Mouse (Mus musculus): ENCODE measurements around the gene Ccdc85c. TPM values are rescaled to one million over a fixed set of nuclear protein-coding genes. Genes with fewer than 3 reads are reported as not detected.

The Ccdc85c gene
- polyA plus RNA-seq, 1 experiment from 2014 or later, result 15.2 TPM

- Histone ChIP-seq H3K4me1 (peaks cover 27% of the 10 kb centered on the region), H3K27me3 (peaks cover 7% of the 10 kb centered on the region; the same call in 1 of the 2 replicates), H3K9me3 (replicated peaks) (no peaks in the 10 kb centered on the region), H3K9ac (no peak overlapping the region), H3K27ac (no peak overlapping the region), H3K4me3 (no peak overlapping the region), H3K36me3 (no peaks in the 10 kb centered on the region), H3K4me2 (replicated peaks) (no peak overlapping the region)
- no peak for ATAC-seq (ENCODE audit: low FRiP score)
- 84% methylated on average over 4 of the region's 4 CpGs for WGBS
Observed at GRCm38 (mm10) chr12:108310041-108310440, 34.8 kb upstream of the Ccdc85c start.

DNA sequence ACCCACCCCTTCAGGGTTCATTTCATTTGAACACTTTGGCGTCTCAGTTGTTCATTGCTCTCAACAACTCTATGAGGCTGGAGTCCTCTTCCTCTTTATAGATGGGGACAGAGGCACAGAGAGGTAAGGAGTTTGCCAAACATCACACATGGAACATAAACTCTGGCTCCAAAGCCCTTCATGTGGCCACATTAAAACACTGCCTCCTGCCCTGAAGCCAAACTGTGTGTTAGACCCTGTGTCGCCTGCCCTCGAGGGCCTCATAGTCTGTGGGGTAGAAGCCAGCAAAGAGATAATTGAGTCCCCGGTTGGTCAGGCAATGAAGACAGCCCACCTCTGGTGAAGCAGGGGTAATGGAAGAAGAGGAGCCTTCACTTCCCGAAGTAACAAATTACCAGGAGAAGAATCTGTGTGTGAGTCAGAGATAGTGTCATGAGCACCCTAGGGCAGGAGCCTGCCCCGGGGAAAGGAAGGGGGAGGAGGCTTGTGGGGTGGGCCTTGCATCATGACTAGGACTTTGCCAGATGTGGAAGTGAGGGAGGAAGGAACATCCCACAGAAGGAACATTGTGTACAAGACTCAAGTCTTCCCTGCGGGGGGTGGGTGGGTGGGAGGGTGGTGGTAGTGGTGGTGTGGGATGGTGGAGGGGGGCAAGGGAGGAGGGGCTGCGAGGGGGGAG is 34.0 kb upstream of the Ccdc85c start:
- Histone ChIP-seq H3K27ac (no peak overlapping the region), H3K4me1 (peaks cover 27% of the 10 kb centered on the region), H3K4me2 (replicated peaks) (no peak overlapping the region), H3K9me3 (replicated peaks) (no peaks in the 10 kb centered on the region), H3K27me3 (peaks cover 12% of the 10 kb centered on the region; the same call in 1 of the 2 replicates), H3K4me3 (no peak overlapping the region), H3K9ac (no peak overlapping the region), H3K36me3 (no peaks in the 10 kb centered on the region)
- WGBS, result 60% methylated on average over 7 of the region's 8 CpGs
- no peak for ATAC-seq (ENCODE audit: low FRiP score)

- WGBS, result 85% methylated on average over 16 of the region's 16 CpGs
- H3K4me1 ChIP-seq, result peaks cover 26% of the 10 kb centered on the region
- no peak for ATAC-seq (ENCODE audit: low FRiP score)
Observed at GRCm38 (mm10) chr12:108308363-108308856, 33.2 kb upstream of the Ccdc85c start.

DNA sequence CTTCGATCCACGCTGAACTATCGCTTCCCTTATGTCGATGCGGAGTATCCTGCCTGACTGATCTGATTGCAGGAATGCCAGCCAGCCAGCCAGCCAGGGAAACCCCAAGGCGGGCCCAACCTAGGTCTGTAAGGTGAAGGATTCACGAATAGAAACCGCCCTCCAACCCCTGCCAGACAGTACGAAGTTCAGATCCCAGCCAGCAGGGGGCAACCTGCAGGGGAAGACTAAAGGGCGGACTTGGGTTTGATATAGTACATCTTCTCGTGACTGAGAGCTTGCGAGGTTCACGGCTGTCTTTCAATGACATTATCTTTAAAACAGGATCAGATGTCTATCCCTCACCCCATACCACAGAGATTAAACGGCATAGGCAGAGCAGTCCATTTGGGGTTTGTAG is 32.3 kb upstream of the Ccdc85c start:
- Histone ChIP-seq H3K4me3 (no peak overlapping the region), H3K4me1 (peaks cover 17% of the 10 kb centered on the region), H3K27me3 (peaks cover 16% of the 10 kb centered on the region; the same call in 1 of the 2 replicates), H3K4me2 (replicated peaks) (no peak overlapping the region), H3K9me3 (replicated peaks) (no peaks in the 10 kb centered on the region), H3K27ac (no peak overlapping the region), H3K36me3 (no peaks in the 10 kb centered on the region), H3K9ac (no peak overlapping the region)
- 30% methylated on average over 14 of the region's 14 CpGs for WGBS
- no peak for ATAC-seq (ENCODE audit: low FRiP score)

More at GRCm38 (mm10) chr12:108308363-108308856, 33.2 kb upstream of the Ccdc85c start:
- Histone ChIP-seq H3K9ac (no peak overlapping the region), H3K36me3 (no peaks in the 10 kb centered on the region), H3K9me3 (replicated peaks) (no peaks in the 10 kb centered on the region), H3K4me3 (no peak overlapping the region), H3K27me3 (peaks cover 16% of the 10 kb centered on the region; the same call in 1 of the 2 replicates), H3K4me2 (replicated peaks) (no peak overlapping the region), H3K27ac (no peak overlapping the region)

DNA sequence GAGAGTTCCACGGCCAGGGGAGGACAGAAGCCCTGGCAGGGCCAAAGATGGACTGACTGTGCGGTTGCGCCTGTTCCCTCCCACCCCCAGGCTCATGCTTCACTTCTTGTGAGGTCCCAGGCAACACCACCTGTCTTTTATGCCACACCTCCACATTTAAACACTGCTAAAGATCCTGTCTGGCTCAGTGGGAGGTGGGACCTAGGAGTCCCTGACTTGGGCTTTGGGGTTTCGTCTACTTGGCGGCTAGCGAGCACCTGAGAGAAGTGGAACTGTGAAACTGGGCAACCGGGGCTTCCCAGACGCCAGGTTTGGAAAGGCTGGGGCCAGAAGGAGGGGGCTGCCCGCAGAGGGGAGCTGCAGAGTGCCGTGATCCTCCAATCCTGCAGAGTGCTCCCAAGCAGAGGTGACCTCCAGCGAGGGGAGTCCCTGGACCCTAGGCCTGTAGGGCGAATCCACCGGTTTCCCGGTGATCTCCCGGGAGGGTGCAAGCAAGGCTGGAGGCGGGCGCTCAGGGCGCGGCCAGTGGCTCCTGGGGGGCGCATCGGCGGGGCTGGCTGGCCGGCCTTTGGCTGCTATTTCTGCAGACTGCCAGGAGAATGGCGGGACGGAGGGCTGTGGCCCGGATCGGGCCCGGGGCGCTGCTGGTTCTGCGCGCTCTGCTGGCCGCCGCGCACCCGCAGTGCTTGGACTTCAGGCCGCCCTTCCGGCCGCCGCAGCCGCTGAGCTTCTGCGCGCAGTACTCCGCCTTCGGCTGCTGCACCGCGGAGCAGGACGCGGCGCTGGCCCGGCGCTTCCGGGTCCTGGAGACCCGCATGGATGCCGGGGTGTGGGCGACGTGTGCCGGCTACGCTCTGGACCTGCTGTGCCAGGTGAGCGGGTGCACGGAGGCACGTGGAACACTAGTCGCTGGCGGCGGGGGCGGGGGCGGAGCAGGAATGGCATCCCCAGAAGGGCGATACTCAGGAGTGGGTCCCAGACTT is 30.9 kb upstream of the Ccdc85c start, which contains the start of gene Hhipl1:
TSS of gene Hhipl1 (plus strand) at position 459 of the 983 bp plus-strand sequence.
- Histone ChIP-seq H3K9ac (peak within 1 kb of the TSS; percentile 74), H3K4me3 (peak within 1 kb of the TSS; percentile 52), H3K36me3 (no peaks in the 10 kb centered on the region), H3K27ac (no peak within 1 kb of the TSS), H3K9me3 (replicated peaks) (no peaks in the 10 kb centered on the region), H3K4me1 (peaks cover 14% of the 10 kb centered on the region; the same call in 1 of the 2 replicates), H3K27me3 (peaks cover 16% of the 10 kb centered on the region; the same call in 1 of the 2 replicates), H3K4me2 (replicated peaks) (peak within 1 kb of the TSS; percentile 98)
- WGBS, result 4% methylated on average over 66 of the region's 67 CpGs
- peak; percentile 60 for ATAC-seq (ENCODE audit: low FRiP score)

GRCm38 (mm10) chr12:108305172-108305571 is 29.9 kb upstream of the Ccdc85c start:
- no peak overlapping the region for H3K27ac ChIP-seq
- H3K36me3 ChIP-seq, result no peaks in the 10 kb centered on the region
- H3K4me3 ChIP-seq, result no peak overlapping the region
- no peak overlapping the region for H3K4me2 ChIP-seq (replicated peaks)
- peaks cover 16% of the 10 kb centered on the region; the same call in 1 of the 2 replicates for H3K27me3 ChIP-seq
- 0 out of 2 replicates have a peak, but pooled peaks cover 9% of the 10 kb centered on the region for H3K4me1 ChIP-seq
- no peak for ATAC-seq (ENCODE audit: low FRiP score)
- no peak overlapping the region for H3K9ac ChIP-seq
- WGBS, result 76% methylated on average over 8 of the region's 8 CpGs
- H3K9me3 ChIP-seq (replicated peaks), result no peaks in the 10 kb centered on the region

DNA sequence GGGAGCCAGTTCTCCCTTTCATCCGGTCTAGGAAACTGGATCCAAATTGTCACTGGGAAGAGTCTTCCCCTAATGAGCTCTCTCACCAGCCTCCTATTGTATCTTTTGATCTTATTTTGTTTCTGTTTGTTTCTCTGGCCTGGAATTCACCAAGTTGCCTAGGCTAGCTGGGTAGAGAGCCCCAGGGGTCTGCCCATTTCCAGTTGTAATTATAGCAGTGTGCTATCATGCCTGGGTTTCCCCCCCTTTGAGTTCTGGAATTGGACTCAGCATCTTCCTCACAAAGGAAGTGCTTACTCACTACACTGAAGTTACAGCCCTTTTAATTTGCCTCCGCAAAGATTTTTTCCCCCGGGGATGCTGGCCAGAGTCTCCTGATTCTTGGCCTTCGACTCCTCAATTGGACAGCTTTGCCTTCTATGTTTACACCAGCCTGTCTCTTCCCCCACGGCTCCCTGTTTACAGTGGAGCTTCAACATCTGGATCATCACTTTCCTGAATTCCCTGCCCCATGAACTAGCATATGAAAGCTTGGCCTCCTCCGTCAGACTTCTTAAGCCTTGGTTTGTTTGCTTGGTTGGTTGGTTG is 28.6 kb upstream of the Ccdc85c start:
- Histone ChIP-seq H3K27me3 (peaks cover 16% of the 10 kb centered on the region; the same call in 1 of the 2 replicates), H3K4me3 (no peak overlapping the region), H3K9me3 (replicated peaks) (no peaks in the 10 kb centered on the region), H3K9ac (no peak overlapping the region), H3K4me1 (0 out of 2 replicates have a peak, but pooled peaks cover 9% of the 10 kb centered on the region), H3K36me3 (no peaks in the 10 kb centered on the region), H3K4me2 (replicated peaks) (no peak overlapping the region), H3K27ac (no peak overlapping the region)
- no peak for ATAC-seq (ENCODE audit: low FRiP score)
- 45% methylated on average over 6 of the region's 6 CpGs for WGBS

GRCm38 (mm10) chr12:108301006-108301405 is 25.8 kb upstream of the Ccdc85c start:
- Histone ChIP-seq H3K4me3 (no peak overlapping the region), H3K27ac (no peak overlapping the region), H3K9me3 (replicated peaks) (no peaks in the 10 kb centered on the region), H3K27me3 (peaks cover 16% of the 10 kb centered on the region; the same call in 1 of the 2 replicates), H3K9ac (no peak overlapping the region), H3K4me1 (0 out of 2 replicates have a peak, but pooled peaks cover 3% of the 10 kb centered on the region), H3K4me2 (replicated peaks) (no peak overlapping the region), H3K36me3 (no peaks in the 10 kb centered on the region)
- no peak for ATAC-seq (ENCODE audit: low FRiP score)
- WGBS, result 85% methylated on average over 6 of the region's 6 CpGs

GRCm38 (mm10) chr12:108297033-108297432 is 21.8 kb upstream of the Ccdc85c start:
- 83% methylated on average over 6 of the region's 6 CpGs for WGBS
- peaks cover 10% of the 10 kb centered on the region for H3K4me1 ChIP-seq

GRCm38 (mm10) chr12:108294620-108295019 is 19.4 kb upstream of the Ccdc85c start:
- 78% methylated on average over 3 of the region's 3 CpGs for WGBS
- ATAC-seq (ENCODE audit: low FRiP score), result no peak
- no peaks in the 10 kb centered on the region; the same call in 1 of the 2 replicates for H3K27me3 ChIP-seq
- no peak overlapping the region for H3K9ac ChIP-seq
- no peaks in the 10 kb centered on the region for H3K36me3 ChIP-seq
- H3K4me1 ChIP-seq, result peaks cover 14% of the 10 kb centered on the region
- H3K27ac ChIP-seq, result no peak overlapping the region
- H3K9me3 ChIP-seq (replicated peaks), result no peaks in the 10 kb centered on the region
- no peak overlapping the region for H3K4me3 ChIP-seq
- H3K4me2 ChIP-seq (replicated peaks), result no peak overlapping the region

More at GRCm38 (mm10) chr12:108297033-108297432, 21.8 kb upstream of the Ccdc85c start:
- ATAC-seq (ENCODE audit: low FRiP score), result no peak
- H3K27me3 ChIP-seq, result no peaks in the 10 kb centered on the region; the same call in 1 of the 2 replicates
- H3K9ac ChIP-seq, result no peak overlapping the region
- H3K9me3 ChIP-seq (replicated peaks), result no peaks in the 10 kb centered on the region
- no peak overlapping the region for H3K27ac ChIP-seq
- H3K4me3 ChIP-seq, result no peak overlapping the region
- no peak overlapping the region for H3K4me2 ChIP-seq (replicated peaks)
- no peaks in the 10 kb centered on the region for H3K36me3 ChIP-seq

GRCm38 (mm10) chr12:108292957-108293356 is 17.7 kb upstream of the Ccdc85c start:
- 2% methylated on average over 8 of the region's 8 CpGs for WGBS
- ATAC-seq (ENCODE audit: low FRiP score), result peak; percentile 35
- Histone ChIP-seq H3K27ac (peak overlapping the region; percentile 62), H3K9me3 (replicated peaks) (no peaks in the 10 kb centered on the region), H3K9ac (no peak overlapping the region), H3K4me2 (replicated peaks) (peak overlapping the region; percentile 46), H3K4me1 (peaks cover 14% of the 10 kb centered on the region), H3K4me3 (no peak overlapping the region), H3K27me3 (no peaks in the 10 kb centered on the region; the same call in 1 of the 2 replicates), H3K36me3 (no peaks in the 10 kb centered on the region)
